ENCODE assay signal across 34 mouse cellular contexts in the genomic region with DNA sequence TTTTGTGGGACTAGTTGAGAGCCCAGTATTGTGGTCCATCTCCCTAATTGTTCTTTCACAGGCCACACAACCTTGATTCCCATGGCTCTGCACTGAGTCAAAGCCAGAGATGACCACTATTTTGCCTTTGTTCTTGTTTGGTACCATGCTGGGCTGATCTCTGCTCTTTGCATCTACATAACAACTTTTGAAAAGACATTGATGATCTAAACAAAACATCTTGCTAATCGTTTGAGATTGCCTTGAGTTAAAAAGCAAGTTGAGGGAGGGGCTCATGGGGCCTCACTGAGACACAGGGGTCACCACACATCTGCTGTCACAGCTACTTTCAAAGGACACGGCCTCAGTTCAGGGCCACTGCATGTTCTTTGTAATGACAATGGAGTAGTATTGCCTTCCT. TPM values are rescaled to one million over a fixed set of nuclear protein-coding genes. Genes with fewer than 3 reads are reported as not detected.
DNase-seq lines count a peak whose midpoint lies in the region; ATAC-seq and TF ChIP-seq lines count a peak whose summit lies in the region.
"Had no signal": no experiment of that assay in that cellular context is flagged by ENCODE, and none has a peak within 500 bp of the region (broad histone marks: within the 10 kb centered on the region; RNA-seq: fewer than 3 reads in every experiment).

No protein-coding gene starts in this region.

- WGBS in midbrain, embryonic 10.5 days: 24% methylated on average over 2 of the region's 2 CpGs
- 13% methylated on average over 2 of the region's 2 CpGs for WGBS in midbrain, embryonic 14.5 days
- 26% methylated on average over 2 of the region's 2 CpGs for WGBS in embryonic facial prominence, embryonic 10.5 days

- H3K4me3 ChIP-seq in midbrain, embryonic 10.5 days: no peak overlapping the region
- H3K4me3 ChIP-seq in midbrain, embryonic 14.5 days (replicated peaks; ENCODE audit: low read depth, low read length): no peak overlapping the region
- no peak overlapping the region for H3K4me3 ChIP-seq in ES-E14 (ENCODE audit: insufficient read depth in 1 of 2, low read depth in 1 of 2, low read length in 2 of 2, poor library complexity in 1 of 2, severe bottlenecking in 1 of 2)
- no peak overlapping the region for H3K4me3 ChIP-seq in embryonic facial prominence, embryonic 10.5 days
- H3K4me3 ChIP-seq: embryonic facial prominence, embryonic 13.5 days; erythroblast, embryonic 14.5 days; forebrain, embryonic 12.5 days; forebrain, embryonic 15.5 days; heart, adult 2 months; hindbrain, embryonic 12.5 days; hindbrain, embryonic 15.5 days; intestine, embryonic 15.5 days had no signal

- no peak overlapping the region for H3K9ac ChIP-seq in midbrain, embryonic 14.5 days (replicated peaks; ENCODE audit: low read length)
- H3K9ac ChIP-seq in ES-E14 (ENCODE audit: insufficient read depth, low read depth, low read length, poor library complexity, severe bottlenecking): no peak overlapping the region
- H3K9ac ChIP-seq: embryonic facial prominence, embryonic 13.5 days; forebrain, embryonic 12.5 days; forebrain, embryonic 15.5 days; hindbrain, embryonic 12.5 days; hindbrain, embryonic 15.5 days; intestine, embryonic 15.5 days had no signal

- no peak overlapping the region for H3K4me2 ChIP-seq in midbrain, embryonic 14.5 days (ENCODE audit: low read length)
- H3K4me2 ChIP-seq: embryonic facial prominence, embryonic 13.5 days; forebrain, embryonic 12.5 days; forebrain, embryonic 15.5 days; heart, embryonic 11.5 days; hindbrain, embryonic 12.5 days; hindbrain, embryonic 15.5 days; intestine, embryonic 15.5 days had no signal

- in situ Hi-C loops in ES-E14 (cut with MboI; ENCODE audit: low sequenced_read_pairs in 2 of 2, unreplicated experiment in 2 of 2): no loop called here

- no peak for ATAC-seq in midbrain, embryonic 14.5 days (ENCODE audit: low FRiP score, low TSS enrichment)
- ATAC-seq: forebrain, embryonic 15.5 days; intestine, embryonic 15.5 days had no signal

- H3K27me3 ChIP-seq in midbrain, embryonic 10.5 days (ENCODE audit: low read depth, poor library complexity, severe bottlenecking): no peaks in the 10 kb centered on the region
- no peaks in the 10 kb centered on the region for H3K27me3 ChIP-seq in midbrain, embryonic 14.5 days (ENCODE audit: control insufficient read depth, insufficient read depth, low read length)
- no peaks in the 10 kb centered on the region for H3K27me3 ChIP-seq in embryonic facial prominence, embryonic 10.5 days (replicated peaks; ENCODE audit: low read depth, poor library complexity, severe bottlenecking)
- H3K27me3 ChIP-seq: embryonic facial prominence, embryonic 13.5 days; forebrain, embryonic 12.5 days; forebrain, embryonic 15.5 days; hindbrain, embryonic 12.5 days; hindbrain, embryonic 15.5 days; intestine, embryonic 15.5 days had no signal

- H3K4me1 ChIP-seq in midbrain, embryonic 10.5 days: peaks cover 9% of the 10 kb centered on the region
- H3K4me1 ChIP-seq in midbrain, embryonic 14.5 days (ENCODE audit: control insufficient read depth, insufficient read depth, low read length): no peaks in the 10 kb centered on the region
- no peaks in the 10 kb centered on the region for H3K4me1 ChIP-seq in ES-E14 (ENCODE audit: control insufficient read depth in 2 of 2, insufficient read depth in 2 of 2, low read length in 2 of 2, poor library complexity in 1 of 2)
- H3K4me1 ChIP-seq in embryonic facial prominence, embryonic 10.5 days: peaks cover 3% of the 10 kb centered on the region; the same call in 1 of the 2 replicates
- H3K4me1 ChIP-seq: forebrain, embryonic 12.5 days; forebrain, embryonic 15.5 days; hindbrain, embryonic 12.5 days; hindbrain, embryonic 15.5 days; intestine, embryonic 15.5 days had no signal

- DNase-seq in heart, adult 11 months: peak; percentile 43
- DNase-seq in heart, postnatal 36 days: no peak
- no peak for DNase-seq in midbrain, embryonic 10.5 days (ENCODE audit: low spot score)
- no peak for DNase-seq in midbrain, embryonic 14.5 days
- DNase-seq in ES-E14 (ENCODE audit: low read depth, low spot score): peak; percentile 33
- peak; percentile 7 for DNase-seq in embryonic facial prominence, embryonic 10.5 days (ENCODE audit: low spot score)
- no peak for DNase-seq in right cerebral cortex, adult 18-20 months
- DNase-seq in left cerebral cortex, postnatal 36 days (ENCODE audit: low spot score in 2 of 2): no peak
- DNase-seq: adrenal gland, adult 2 months; adrenal gland, postnatal 14 days; B cell, adult 2 months; cerebellum, adult 11 months; cerebellum, adult 2 months; cerebellum, adult 9-11 months; cerebellum, postnatal 36 days; gastrocnemius, postnatal 25 days; heart, adult 2 months; heart, postnatal 4 days; kidney, adult 11 months had no signal

- H3K9me3 ChIP-seq in midbrain, embryonic 10.5 days (replicated peaks): no peaks in the 10 kb centered on the region
- H3K9me3 ChIP-seq in midbrain, embryonic 14.5 days (ENCODE audit: control insufficient read depth, low read length): no peaks in the 10 kb centered on the region
- H3K9me3 ChIP-seq in ES-E14 (ENCODE audit: control insufficient read depth, insufficient read depth, low read depth, low read length): no peaks in the 10 kb centered on the region
- no peaks in the 10 kb centered on the region for H3K9me3 ChIP-seq in embryonic facial prominence, embryonic 10.5 days
- H3K9me3 ChIP-seq: embryonic facial prominence, embryonic 13.5 days; forebrain, embryonic 12.5 days; forebrain, embryonic 15.5 days; hindbrain, embryonic 12.5 days; hindbrain, embryonic 15.5 days; intestine, embryonic 15.5 days had no signal

- intact Hi-C loops in heart, postnatal 36 days (cut with DNase I): no loop called here
- intact Hi-C loops in left cerebral cortex, postnatal 36 days (cut with DNase I): no loop called here

- 0 out of 2 replicates have a peak overlapping the region, but pooled peaks have one; percentile 23 for H3K27ac ChIP-seq in midbrain, embryonic 10.5 days (replicated peaks)
- no peak overlapping the region for H3K27ac ChIP-seq in midbrain, embryonic 14.5 days (replicated peaks; ENCODE audit: low read depth, low read length)
- H3K27ac ChIP-seq in ES-E14 (ENCODE audit: insufficient read depth, low read depth, low read length, poor library complexity, severe bottlenecking): no peak overlapping the region
- no peak overlapping the region for H3K27ac ChIP-seq in embryonic facial prominence, embryonic 10.5 days (replicated peaks)
- H3K27ac ChIP-seq: embryonic facial prominence, embryonic 13.5 days; forebrain, embryonic 12.5 days; forebrain, embryonic 15.5 days; heart, adult 2 months; hindbrain, embryonic 12.5 days; hindbrain, embryonic 15.5 days; intestine, embryonic 15.5 days had no signal

- no peaks in the 10 kb centered on the region for H3K36me3 ChIP-seq in midbrain, embryonic 10.5 days
- H3K36me3 ChIP-seq in midbrain, embryonic 14.5 days (ENCODE audit: control insufficient read depth, insufficient read depth, low read length): no peaks in the 10 kb centered on the region
- no peaks in the 10 kb centered on the region for H3K36me3 ChIP-seq in ES-E14 (ENCODE audit: control insufficient read depth, insufficient read depth, low read length, poor library complexity, severe bottlenecking)
- H3K36me3 ChIP-seq in embryonic facial prominence, embryonic 10.5 days (replicated peaks): no peaks in the 10 kb centered on the region
- H3K36me3 ChIP-seq: embryonic facial prominence, embryonic 13.5 days; forebrain, embryonic 12.5 days; forebrain, embryonic 15.5 days; hindbrain, embryonic 12.5 days; hindbrain, embryonic 15.5 days; intestine, embryonic 15.5 days had no signal

TF ChIP-seq in ES-E14, 5 proteins besides CTCF, POLR2A, EP300 and RAD21 (continues in another document):
- TF ChIP-seq HCFC1 (IDR thresholded peaks at IDR 0.05; ENCODE audit: borderline replicate concordance, insufficient read depth, low read length): no peak
- no peak for TF ChIP-seq MAFK (IDR thresholded peaks at IDR 0.05; ENCODE audit: insufficient read depth, low read depth, low read length)
- no peak for TF ChIP-seq ZC3H11A (IDR thresholded peaks at IDR 0.05; ENCODE audit: borderline replicate concordance, low read depth, low read length)

RNA-seq across cellular contexts. Expression of gene Krt6a, which starts 8.3 kb away (rescaled TPM):
- total RNA-seq in heart, postnatal 36 days (2021): not detected
- polyA plus RNA-seq in midbrain, embryonic 10.5 days (2016; fragmentation: Nextera tagmentation; extraction: Ambion mirVana): not detected in 2 replicates
- polyA plus RNA-seq in midbrain, embryonic 14.5 days (2014; fragmentation: Nextera tagmentation; extraction: Ambion mirVana): not detected in 2 replicates
- 0.22 TPM in 1 of 2 replicates, not detected in the other for total RNA-seq in ES-E14 (2012; rRNA removed)
- polyA plus RNA-seq in embryonic facial prominence, embryonic 10.5 days (2016; fragmentation: Nextera tagmentation; extraction: Ambion mirVana): 0.06 and 0.09 TPM in 2 replicates
- total RNA-seq in left cerebral cortex, postnatal 36 days (2021): not detected
- total RNA-seq: adrenal gland, adult 2 months; adrenal gland, postnatal 14 days; adrenal gland, postnatal 4 days; CH12.LX; gastrocnemius, adult 8-10 months; gastrocnemius, postnatal 25 days; heart, adult 2 months; heart, postnatal 4 days had no signal
- polyA plus RNA-seq: adrenal gland, adult 2 months; cerebellum, adult 2 months; cortical plate, adult 2 months; erythroblast, embryonic 14.5 days; forebrain, embryonic 12.5 days; forebrain, embryonic 15.5 days; gonadal fat pad, adult 2 months; heart, adult 2 months; heart, embryonic 11.5 days; heart, embryonic 14.5 days; heart, postnatal 0 days; hindbrain, embryonic 12.5 days had no signal

RNA-seq across cellular contexts. Expression of gene Krt5, which starts 10.3 kb away (rescaled TPM):
- not detected for total RNA-seq in heart, postnatal 36 days (2021)
- 0.11 and 0.22 TPM in 2 replicates for polyA plus RNA-seq in midbrain, embryonic 10.5 days (2016; fragmentation: Nextera tagmentation; extraction: Ambion mirVana)
- not detected in 2 replicates for polyA plus RNA-seq in midbrain, embryonic 14.5 days (2014; fragmentation: Nextera tagmentation; extraction: Ambion mirVana)
- total RNA-seq in ES-E14 (2012; rRNA removed): 0.11 and 0.31 TPM in 2 replicates
- polyA plus RNA-seq in embryonic facial prominence, embryonic 10.5 days (2016; fragmentation: Nextera tagmentation; extraction: Ambion mirVana): 1.1 and 5.4 TPM in 2 replicates
- not detected for total RNA-seq in left cerebral cortex, postnatal 36 days (2021)
- total RNA-seq: adrenal gland, adult 2 months; adrenal gland, postnatal 14 days; adrenal gland, postnatal 4 days; CH12.LX; gastrocnemius, adult 8-10 months; gastrocnemius, postnatal 25 days; heart, postnatal 4 days had no signal
- polyA plus RNA-seq: adrenal gland, adult 2 months; cortical plate, adult 2 months; erythroblast, embryonic 14.5 days; heart, embryonic 14.5 days; heart, postnatal 0 days had no signal

RNA-seq across cellular contexts. Expression of gene Krt6b, which starts 22.3 kb away (rescaled TPM):
- not detected for total RNA-seq in heart, postnatal 36 days (2021)
- not detected in 2 replicates for polyA plus RNA-seq in midbrain, embryonic 10.5 days (2016; fragmentation: Nextera tagmentation; extraction: Ambion mirVana)
- polyA plus RNA-seq in midbrain, embryonic 14.5 days (2014; fragmentation: Nextera tagmentation; extraction: Ambion mirVana): not detected in 2 replicates
- not detected in 2 replicates for total RNA-seq in ES-E14 (2012; rRNA removed)
- polyA plus RNA-seq in embryonic facial prominence, embryonic 10.5 days (2016; fragmentation: Nextera tagmentation; extraction: Ambion mirVana): not detected in 2 replicates
- not detected for total RNA-seq in left cerebral cortex, postnatal 36 days (2021)
- total RNA-seq: adrenal gland, adult 2 months; adrenal gland, postnatal 14 days; adrenal gland, postnatal 4 days; CH12.LX; gastrocnemius, adult 8-10 months; gastrocnemius, postnatal 25 days; heart, adult 2 months had no signal
- polyA plus RNA-seq: adrenal gland, adult 2 months; cerebellum, adult 2 months; cortical plate, adult 2 months; erythroblast, embryonic 14.5 days; forebrain, embryonic 12.5 days; forebrain, embryonic 15.5 days; gonadal fat pad, adult 2 months; heart, embryonic 11.5 days; heart, embryonic 14.5 days; hindbrain, embryonic 12.5 days; hindbrain, embryonic 15.5 days; intestine, embryonic 15.5 days had no signal

RNA-seq across cellular contexts. Expression of gene Krt71, which starts 40.5 kb away (rescaled TPM):
- total RNA-seq in heart, postnatal 36 days (2021): not detected
- polyA plus RNA-seq in midbrain, embryonic 10.5 days (2016; fragmentation: Nextera tagmentation; extraction: Ambion mirVana): not detected in 2 replicates
- 0.25 and 0.63 TPM in 2 replicates for polyA plus RNA-seq in midbrain, embryonic 14.5 days (2014; fragmentation: Nextera tagmentation; extraction: Ambion mirVana)
- 0.16 TPM in 1 of 2 replicates, not detected in the other for total RNA-seq in ES-E14 (2012; rRNA removed)
- polyA plus RNA-seq in embryonic facial prominence, embryonic 10.5 days (2016; fragmentation: Nextera tagmentation; extraction: Ambion mirVana): not detected in 2 replicates
- not detected for total RNA-seq in left cerebral cortex, postnatal 36 days (2021)
- total RNA-seq: adrenal gland, adult 2 months; adrenal gland, postnatal 14 days; adrenal gland, postnatal 4 days; CH12.LX; gastrocnemius, adult 8-10 months; gastrocnemius, postnatal 25 days; heart, adult 2 months; heart, postnatal 4 days had no signal
- polyA plus RNA-seq: adrenal gland, adult 2 months; cortical plate, adult 2 months; erythroblast, embryonic 14.5 days; forebrain, embryonic 12.5 days; forebrain, embryonic 15.5 days; heart, adult 2 months; heart, embryonic 11.5 days; heart, embryonic 14.5 days; heart, postnatal 0 days; hindbrain, embryonic 12.5 days; intestine, embryonic 15.5 days had no signal

RNA-seq across cellular contexts. Expression of gene Gm5478, which starts 55.2 kb away (rescaled TPM):
- not detected for total RNA-seq in heart, postnatal 36 days (2021)
- not detected in 2 replicates for polyA plus RNA-seq in midbrain, embryonic 10.5 days (2016; fragmentation: Nextera tagmentation; extraction: Ambion mirVana)
- not detected in 2 replicates for polyA plus RNA-seq in midbrain, embryonic 14.5 days (2014; fragmentation: Nextera tagmentation; extraction: Ambion mirVana)
- total RNA-seq in ES-E14 (2012; rRNA removed): not detected in 2 replicates
- polyA plus RNA-seq in embryonic facial prominence, embryonic 10.5 days (2016; fragmentation: Nextera tagmentation; extraction: Ambion mirVana): not detected in 2 replicates
- not detected for total RNA-seq in left cerebral cortex, postnatal 36 days (2021)
- total RNA-seq: adrenal gland, adult 2 months; adrenal gland, postnatal 14 days; adrenal gland, postnatal 4 days; CH12.LX; gastrocnemius, adult 8-10 months; gastrocnemius, postnatal 25 days; heart, adult 2 months; heart, postnatal 4 days had no signal
- polyA plus RNA-seq: adrenal gland, adult 2 months; cerebellum, adult 2 months; cortical plate, adult 2 months; embryonic facial prominence, embryonic 13.5 days; erythroblast, embryonic 14.5 days; forebrain, embryonic 12.5 days; forebrain, embryonic 15.5 days; gonadal fat pad, adult 2 months; heart, adult 2 months; heart, embryonic 11.5 days; heart, embryonic 14.5 days; heart, postnatal 0 days; hindbrain, embryonic 12.5 days; hindbrain, embryonic 15.5 days; intestine, embryonic 15.5 days had no signal

Comparison
In these comparisons a context has a peak if more than half of its experiments do, and no peak if none do; other contexts are left out.
1. DNase-seq: peak in heart, adult 11 months (single experiment), ES-E14 (single experiment) and embryonic facial prominence, embryonic 10.5 days (single experiment); none in heart, postnatal 36 days (0 of 2), midbrain, embryonic 10.5 days (single experiment), midbrain, embryonic 14.5 days (single experiment), right cerebral cortex, adult 18-20 months (single experiment) and left cerebral cortex, postnatal 36 days (0 of 2).